Mouse (Mus musculus): ENCODE results near the gene Rnf39. TPM values are rescaled to one million over a fixed set of nuclear protein-coding genes. Genes with fewer than 3 reads are reported as not detected.

Rnf39 gene
- polyA plus RNA-seq, 1 experiment: 0.07 TPM

DNA sequence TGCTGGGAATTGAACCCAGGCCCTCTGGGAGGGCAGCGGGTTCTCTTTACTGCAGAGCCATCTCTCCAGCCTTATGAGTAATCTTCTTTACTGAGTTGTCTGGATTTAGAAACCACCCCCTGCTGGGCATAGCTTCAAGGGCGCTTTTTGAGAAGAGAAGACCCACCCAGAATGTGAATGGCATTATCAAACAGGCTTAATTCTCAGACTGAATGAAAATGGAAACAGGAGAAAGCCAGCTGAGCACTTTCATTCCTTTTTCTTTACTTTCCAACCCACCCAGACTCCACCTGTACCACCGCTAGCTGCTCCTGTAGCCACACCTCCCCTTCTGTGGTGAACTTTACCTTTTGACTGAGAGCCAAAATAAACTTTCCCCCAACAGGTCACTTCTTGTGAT is 52.7 kb downstream of the Rnf39 start:
- Histone ChIP-seq H3K4me3 (no peak overlapping the region), H3K27me3 (ENCODE audit: control insufficient read depth, insufficient read depth, insufficient read length) (no peaks in the 10 kb centered on the region), H3K79me2 (ENCODE audit: control insufficient read depth, insufficient read depth) (no peaks in the 10 kb centered on the region), H3K4me2 (ENCODE audit: low read depth) (no peak overlapping the region), H3K36me3 (ENCODE audit: control insufficient read depth, insufficient read depth) (no peaks in the 10 kb centered on the region), H3ac (ENCODE audit: control insufficient read depth, insufficient read length) (no peak overlapping the region)
- no peak for TF ChIP-seq SRF (IDR thresholded peaks at IDR 0.05; ENCODE audit: control insufficient read depth, insufficient read length, low read depth)
- TF ChIP-seq TCF3 (IDR thresholded peaks at IDR 0.05; ENCODE audit: insufficient read length, low read depth): no peak
- no peak for TF ChIP-seq MYOG (IDR thresholded peaks at IDR 0.05; ENCODE audit: control insufficient read depth in 1 of 3, insufficient read depth in 1 of 3, insufficient read length in 2 of 3, low read depth in 2 of 3)
- TF ChIP-seq MYOD1 (IDR thresholded peaks at IDR 0.05; ENCODE audit: control insufficient read depth in 1 of 3, insufficient read length in 2 of 3, low read depth in 2 of 3): no peak
- TF ChIP-seq CEBPB (IDR thresholded peaks at IDR 0.05; ENCODE audit: insufficient read depth, poor library complexity, severe bottlenecking): no peak
- TF ChIP-seq POLR2AphosphoS2 (IDR thresholded peaks at IDR 0.05; ENCODE audit: insufficient read length, low read depth): no peak
- TF ChIP-seq USF1 (IDR thresholded peaks at IDR 0.05; ENCODE audit: low read depth): no peak
- no peak for TF ChIP-seq TCF12 (IDR thresholded peaks at IDR 0.05; ENCODE audit: insufficient read depth, poor library complexity, severe bottlenecking)
- TF ChIP-seq POLR2A (IDR thresholded peaks at IDR 0.05; ENCODE audit: insufficient read length, low read depth): no peak
- no peak for TF ChIP-seq MAX (IDR thresholded peaks at IDR 0.05; ENCODE audit: low read depth)
- no peak for TF ChIP-seq E2F4 (IDR thresholded peaks at IDR 0.05; ENCODE audit: insufficient read depth)
- TF ChIP-seq REST (IDR thresholded peaks at IDR 0.05; ENCODE audit: insufficient read depth, insufficient read length): no peak

DNA sequence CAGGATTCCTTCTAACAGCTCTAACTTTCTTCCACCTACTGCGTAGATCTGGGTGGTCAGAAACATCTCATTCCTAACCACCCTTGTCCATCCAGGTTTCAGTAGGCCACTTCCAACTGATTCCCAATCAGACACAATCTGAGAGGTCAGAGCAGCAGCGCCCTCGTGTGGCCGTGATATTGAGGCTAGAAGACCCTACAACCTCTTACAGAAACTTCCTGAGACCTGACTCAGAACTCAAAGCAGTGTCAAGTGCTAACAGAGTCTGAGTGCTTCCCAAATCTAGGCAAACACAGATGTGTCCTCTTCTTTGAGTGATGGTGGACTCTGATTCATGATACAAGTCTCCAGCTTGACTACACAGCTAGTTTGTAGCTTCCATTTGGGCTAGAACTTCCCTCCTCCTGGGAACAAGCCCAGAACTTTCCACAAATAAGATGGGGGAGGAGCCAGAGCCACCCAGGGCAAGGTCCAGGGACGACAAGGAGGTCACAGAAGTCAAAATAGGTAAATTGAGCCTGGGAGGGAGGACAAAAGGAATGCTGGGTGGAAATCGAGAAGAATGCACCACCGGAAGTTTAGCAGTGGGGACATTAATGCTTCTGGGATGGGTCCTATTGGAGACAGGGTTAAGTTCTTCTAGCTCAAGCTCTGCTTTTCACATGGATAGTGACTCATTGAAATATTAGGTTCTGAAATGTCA is 54.5 kb downstream of the Rnf39 start:
- H3K27me3 ChIP-seq (ENCODE audit: control insufficient read depth, insufficient read depth, insufficient read length): no peaks in the 10 kb centered on the region
- no peak overlapping the region for H3K4me3 ChIP-seq
- H3K4me2 ChIP-seq (ENCODE audit: low read depth): no peak overlapping the region
- no peak for TF ChIP-seq CEBPB (IDR thresholded peaks at IDR 0.05; ENCODE audit: insufficient read depth, poor library complexity, severe bottlenecking)
- TF ChIP-seq TCF3 (IDR thresholded peaks at IDR 0.05; ENCODE audit: insufficient read length, low read depth): no peak
- TF ChIP-seq MAX (IDR thresholded peaks at IDR 0.05; ENCODE audit: low read depth): no peak
- TF ChIP-seq SRF (IDR thresholded peaks at IDR 0.05; ENCODE audit: control insufficient read depth, insufficient read length, low read depth): no peak
- no peak for TF ChIP-seq TCF12 (IDR thresholded peaks at IDR 0.05; ENCODE audit: insufficient read depth, poor library complexity, severe bottlenecking)
- no peak for TF ChIP-seq MYOG (IDR thresholded peaks at IDR 0.05; ENCODE audit: control insufficient read depth in 1 of 3, insufficient read depth in 1 of 3, insufficient read length in 2 of 3, low read depth in 2 of 3)
- TF ChIP-seq E2F4 (IDR thresholded peaks at IDR 0.05; ENCODE audit: insufficient read depth): no peak
- no peak for TF ChIP-seq POLR2A (IDR thresholded peaks at IDR 0.05; ENCODE audit: insufficient read length, low read depth)
- no peak for TF ChIP-seq USF1 (IDR thresholded peaks at IDR 0.05; ENCODE audit: low read depth)
- no peak for TF ChIP-seq POLR2AphosphoS2 (IDR thresholded peaks at IDR 0.05; ENCODE audit: insufficient read length, low read depth)
- TF ChIP-seq MYOD1 (IDR thresholded peaks at IDR 0.05; ENCODE audit: control insufficient read depth in 1 of 3, insufficient read length in 2 of 3, low read depth in 2 of 3): no peak
- no peak for TF ChIP-seq REST (IDR thresholded peaks at IDR 0.05; ENCODE audit: insufficient read depth, insufficient read length)
- H3K79me2 ChIP-seq (ENCODE audit: control insufficient read depth, insufficient read depth): no peaks in the 10 kb centered on the region
- no peaks in the 10 kb centered on the region for H3K36me3 ChIP-seq (ENCODE audit: control insufficient read depth, insufficient read depth)
- H3ac ChIP-seq (ENCODE audit: control insufficient read depth, insufficient read length): no peak overlapping the region

Other genes with a start within 250 kb of the Rnf39 start
- gene H2-M10.5, start 170.0 kb upstream of the Rnf39 start, polyA plus RNA-seq (2012; fragmentation: generic; extraction: Trizol): not detected
- gene H2-M10.6, start 130.7 kb upstream of the Rnf39 start, polyA plus RNA-seq (2012; fragmentation: generic; extraction: Trizol): not detected
- 17.1 TPM for gene Trim26, start 105.8 kb upstream of the Rnf39 start, polyA plus RNA-seq (2012; fragmentation: generic; extraction: Trizol)
- gene Trim15, start 75.7 kb upstream of the Rnf39 start, polyA plus RNA-seq (2012; fragmentation: generic; extraction: Trizol): not detected
- not detected for gene Trim10, start 73.3 kb upstream of the Rnf39 start, polyA plus RNA-seq (2012; fragmentation: generic; extraction: Trizol)
- gene Trim40, start 52.8 kb upstream of the Rnf39 start, polyA plus RNA-seq (2012; fragmentation: generic; extraction: Trizol): not detected
- not detected for gene Trim31, start 44.8 kb upstream of the Rnf39 start, polyA plus RNA-seq (2012; fragmentation: generic; extraction: Trizol)
- gene Ppp1r11, start 8.8 kb downstream of the Rnf39 start, polyA plus RNA-seq (2012; fragmentation: generic; extraction: Trizol): 153 TPM
- 58.6 TPM for gene Znrd1, start 15.6 kb downstream of the Rnf39 start, polyA plus RNA-seq (2012; fragmentation: generic; extraction: Trizol)
- 6.1 TPM for gene Znrd1as, start 15.7 kb downstream of the Rnf39 start, polyA plus RNA-seq (2012; fragmentation: generic; extraction: Trizol)
- not detected for gene 2410137M14Rik, start 38.3 kb downstream of the Rnf39 start, polyA plus RNA-seq (2012; fragmentation: generic; extraction: Trizol)
- gene H2-M5, start 46.6 kb downstream of the Rnf39 start, polyA plus RNA-seq (2012; fragmentation: generic; extraction: Trizol): 0.07 TPM
- 14.2 TPM for gene Zfp57, start 58.2 kb downstream of the Rnf39 start, polyA plus RNA-seq (2012; fragmentation: generic; extraction: Trizol)
- 0.04 TPM for gene Mog, start 80.5 kb downstream of the Rnf39 start, polyA plus RNA-seq (2012; fragmentation: generic; extraction: Trizol)
- 15.9 TPM for gene Gabbr1, start 103.0 kb downstream of the Rnf39 start, polyA plus RNA-seq (2012; fragmentation: generic; extraction: Trizol)
- not detected for gene Olfr90, start 145.6 kb downstream of the Rnf39 start, polyA plus RNA-seq (2012; fragmentation: generic; extraction: Trizol)
- not detected for gene Olfr91, start 155.4 kb downstream of the Rnf39 start, polyA plus RNA-seq (2012; fragmentation: generic; extraction: Trizol)
- gene Olfr92, start 177.2 kb downstream of the Rnf39 start, polyA plus RNA-seq (2012; fragmentation: generic; extraction: Trizol): not detected
- gene Olfr93, start 218.6 kb downstream of the Rnf39 start, polyA plus RNA-seq (2012; fragmentation: generic; extraction: Trizol): not detected

Measured in myocyte (in vitro differentiated cells).